Mouse (Mus musculus): ENCODE results near the gene Olfr1231. TPM values are rescaled to one million over a fixed set of nuclear protein-coding genes. Genes with fewer than 3 reads are reported as not detected.

Olfr1231 gene
- not detected for polyA plus RNA-seq (2014; fragmentation: Illumina TruSeq; extraction: RNeasy Lipid Tissue Mini Kit (QIAGEN cat#74804); ENCODE audit: insufficient read depth, low read depth, low replicate concordance)

GRCm38 (mm10) chr2:89306974-89307373 lies at the start of gene Olfr1231:
Olfr1231 (minus strand) TSS chr2:89307074.

GRCm38 (mm10) chr2:89342298-89342697 lies 35.4 kb upstream of the Olfr1231 start, which contains the start of gene Olfr1233:
Olfr1233 (minus strand) TSS chr2:89342398.

GRCm38 (mm10) chr2:89329575-89329974 lies 22.7 kb upstream of the Olfr1231 start, which contains the start of gene Olfr1232:
Olfr1232 (minus strand) TSS chr2:89329675.

GRCm38 (mm10) chr2:89297168-89297567 lies 9.7 kb downstream of the Olfr1231 start, which contains the start of gene Olfr1230:
Olfr1230 (minus strand) TSS chr2:89297268.

DNA sequence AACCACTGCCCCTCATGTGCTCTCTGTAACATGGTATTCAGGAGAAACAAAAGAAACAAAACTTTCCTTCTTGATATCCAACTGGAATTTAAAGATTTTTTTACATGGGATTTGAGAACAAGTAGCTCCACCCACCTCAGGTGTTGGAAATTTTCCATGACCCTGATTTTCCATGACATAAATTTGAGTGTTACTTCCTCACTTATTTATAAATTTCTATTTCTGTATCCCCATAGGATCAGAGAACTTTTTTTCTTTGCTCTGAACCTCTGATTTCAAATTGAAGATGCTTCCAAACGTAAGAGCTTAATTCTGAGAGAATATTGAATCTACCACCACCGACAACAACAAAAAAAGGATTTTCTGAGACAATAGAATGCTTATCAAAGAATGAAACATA lies 19.0 kb downstream of the Olfr1231 start, which contains the start of gene Olfr1229:
TSS of gene Olfr1229 (minus strand) at position 101 of the 400 bp plus-strand sequence.

GRCm38 (mm10) chr2:89253962-89254361 lies 52.9 kb downstream of the Olfr1231 start, which contains the start of gene Olfr1228:
Olfr1228 (minus strand) TSS chr2:89254062.

Other genes with a start within 250 kb of the Olfr1231 start
- not detected for gene Olfr1218, start 245.9 kb downstream of the Olfr1231 start, polyA plus RNA-seq (2014; fragmentation: Illumina TruSeq; extraction: RNeasy Lipid Tissue Mini Kit (QIAGEN cat#74804); ENCODE audit: insufficient read depth, low read depth, low replicate concordance)
- gene Olfr1219, start 223.6 kb downstream of the Olfr1231 start, polyA plus RNA-seq (2014; fragmentation: Illumina TruSeq; extraction: RNeasy Lipid Tissue Mini Kit (QIAGEN cat#74804); ENCODE audit: insufficient read depth, low read depth, low replicate concordance), result not detected
- gene Olfr1220, start 200.2 kb downstream of the Olfr1231 start, polyA plus RNA-seq (2014; fragmentation: Illumina TruSeq; extraction: RNeasy Lipid Tissue Mini Kit (QIAGEN cat#74804); ENCODE audit: insufficient read depth, low read depth, low replicate concordance), result not detected
- gene Olfr1221, start 189.8 kb downstream of the Olfr1231 start, polyA plus RNA-seq (2014; fragmentation: Illumina TruSeq; extraction: RNeasy Lipid Tissue Mini Kit (QIAGEN cat#74804); ENCODE audit: insufficient read depth, low read depth, low replicate concordance), result not detected
- not detected for gene Olfr1222, start 174.0 kb downstream of the Olfr1231 start, polyA plus RNA-seq (2014; fragmentation: Illumina TruSeq; extraction: RNeasy Lipid Tissue Mini Kit (QIAGEN cat#74804); ENCODE audit: insufficient read depth, low read depth, low replicate concordance)
- not detected for gene Olfr1223, start 155.5 kb downstream of the Olfr1231 start, polyA plus RNA-seq (2014; fragmentation: Illumina TruSeq; extraction: RNeasy Lipid Tissue Mini Kit (QIAGEN cat#74804); ENCODE audit: insufficient read depth, low read depth, low replicate concordance)
- gene Olfr1224-ps1, start 143.0 kb downstream of the Olfr1231 start, polyA plus RNA-seq (2014; fragmentation: Illumina TruSeq; extraction: RNeasy Lipid Tissue Mini Kit (QIAGEN cat#74804); ENCODE audit: insufficient read depth, low read depth, low replicate concordance), result not detected
- not detected for gene Olfr1225, start 132.4 kb downstream of the Olfr1231 start, polyA plus RNA-seq (2014; fragmentation: Illumina TruSeq; extraction: RNeasy Lipid Tissue Mini Kit (QIAGEN cat#74804); ENCODE audit: insufficient read depth, low read depth, low replicate concordance)
- not detected for gene Olfr1226, start 107.0 kb downstream of the Olfr1231 start, polyA plus RNA-seq (2014; fragmentation: Illumina TruSeq; extraction: RNeasy Lipid Tissue Mini Kit (QIAGEN cat#74804); ENCODE audit: insufficient read depth, low read depth, low replicate concordance)
- gene Olfr1228, start 53.0 kb downstream of the Olfr1231 start, polyA plus RNA-seq (2014; fragmentation: Illumina TruSeq; extraction: RNeasy Lipid Tissue Mini Kit (QIAGEN cat#74804); ENCODE audit: insufficient read depth, low read depth, low replicate concordance), result not detected
- not detected for gene Olfr1229, start 19.1 kb downstream of the Olfr1231 start, polyA plus RNA-seq (2014; fragmentation: Illumina TruSeq; extraction: RNeasy Lipid Tissue Mini Kit (QIAGEN cat#74804); ENCODE audit: insufficient read depth, low read depth, low replicate concordance)
- gene Olfr1230, start 9.8 kb downstream of the Olfr1231 start, polyA plus RNA-seq (2014; fragmentation: Illumina TruSeq; extraction: RNeasy Lipid Tissue Mini Kit (QIAGEN cat#74804); ENCODE audit: insufficient read depth, low read depth, low replicate concordance), result not detected
- not detected for gene Olfr1232, start 22.6 kb upstream of the Olfr1231 start, polyA plus RNA-seq (2014; fragmentation: Illumina TruSeq; extraction: RNeasy Lipid Tissue Mini Kit (QIAGEN cat#74804); ENCODE audit: insufficient read depth, low read depth, low replicate concordance)
- not detected for gene Olfr1233, start 35.3 kb upstream of the Olfr1231 start, polyA plus RNA-seq (2014; fragmentation: Illumina TruSeq; extraction: RNeasy Lipid Tissue Mini Kit (QIAGEN cat#74804); ENCODE audit: insufficient read depth, low read depth, low replicate concordance)
- not detected for gene Olfr1234, start 57.8 kb upstream of the Olfr1231 start, polyA plus RNA-seq (2014; fragmentation: Illumina TruSeq; extraction: RNeasy Lipid Tissue Mini Kit (QIAGEN cat#74804); ENCODE audit: insufficient read depth, low read depth, low replicate concordance)
- not detected for gene Olfr1238, start 102.6 kb upstream of the Olfr1231 start, polyA plus RNA-seq (2014; fragmentation: Illumina TruSeq; extraction: RNeasy Lipid Tissue Mini Kit (QIAGEN cat#74804); ENCODE audit: insufficient read depth, low read depth, low replicate concordance)
- gene Olfr1239, start 113.3 kb upstream of the Olfr1231 start, polyA plus RNA-seq (2014; fragmentation: Illumina TruSeq; extraction: RNeasy Lipid Tissue Mini Kit (QIAGEN cat#74804); ENCODE audit: insufficient read depth, low read depth, low replicate concordance), result not detected
- gene Olfr1240, start 135.9 kb upstream of the Olfr1231 start, polyA plus RNA-seq (2014; fragmentation: Illumina TruSeq; extraction: RNeasy Lipid Tissue Mini Kit (QIAGEN cat#74804); ENCODE audit: insufficient read depth, low read depth, low replicate concordance), result not detected
- gene Olfr1241, start 180.1 kb upstream of the Olfr1231 start, polyA plus RNA-seq (2014; fragmentation: Illumina TruSeq; extraction: RNeasy Lipid Tissue Mini Kit (QIAGEN cat#74804); ENCODE audit: insufficient read depth, low read depth, low replicate concordance), result not detected
- gene Olfr1242, start 191.3 kb upstream of the Olfr1231 start, polyA plus RNA-seq (2014; fragmentation: Illumina TruSeq; extraction: RNeasy Lipid Tissue Mini Kit (QIAGEN cat#74804); ENCODE audit: insufficient read depth, low read depth, low replicate concordance), result not detected
- not detected for gene Olfr1243, start 224.4 kb upstream of the Olfr1231 start, polyA plus RNA-seq (2014; fragmentation: Illumina TruSeq; extraction: RNeasy Lipid Tissue Mini Kit (QIAGEN cat#74804); ENCODE audit: insufficient read depth, low read depth, low replicate concordance)

All from lung, adult 10 weeks (tissue).